Mouse (Mus musculus) cerebellum, adult 18-20 months (tissue): ENCODE measurements around the gene Gm20441.
"Not testable (repeated sequence)": the region's sequence is repeated elsewhere in the genome, so short reads cannot be mapped to it uniquely, and the experiment has no call there.

Source experiments
- DNase-seq, 2 experiments: peaks; one replicate each; pipeline ENCODE4 v3.0.0; 2021

Gene Gm20441

DNA sequence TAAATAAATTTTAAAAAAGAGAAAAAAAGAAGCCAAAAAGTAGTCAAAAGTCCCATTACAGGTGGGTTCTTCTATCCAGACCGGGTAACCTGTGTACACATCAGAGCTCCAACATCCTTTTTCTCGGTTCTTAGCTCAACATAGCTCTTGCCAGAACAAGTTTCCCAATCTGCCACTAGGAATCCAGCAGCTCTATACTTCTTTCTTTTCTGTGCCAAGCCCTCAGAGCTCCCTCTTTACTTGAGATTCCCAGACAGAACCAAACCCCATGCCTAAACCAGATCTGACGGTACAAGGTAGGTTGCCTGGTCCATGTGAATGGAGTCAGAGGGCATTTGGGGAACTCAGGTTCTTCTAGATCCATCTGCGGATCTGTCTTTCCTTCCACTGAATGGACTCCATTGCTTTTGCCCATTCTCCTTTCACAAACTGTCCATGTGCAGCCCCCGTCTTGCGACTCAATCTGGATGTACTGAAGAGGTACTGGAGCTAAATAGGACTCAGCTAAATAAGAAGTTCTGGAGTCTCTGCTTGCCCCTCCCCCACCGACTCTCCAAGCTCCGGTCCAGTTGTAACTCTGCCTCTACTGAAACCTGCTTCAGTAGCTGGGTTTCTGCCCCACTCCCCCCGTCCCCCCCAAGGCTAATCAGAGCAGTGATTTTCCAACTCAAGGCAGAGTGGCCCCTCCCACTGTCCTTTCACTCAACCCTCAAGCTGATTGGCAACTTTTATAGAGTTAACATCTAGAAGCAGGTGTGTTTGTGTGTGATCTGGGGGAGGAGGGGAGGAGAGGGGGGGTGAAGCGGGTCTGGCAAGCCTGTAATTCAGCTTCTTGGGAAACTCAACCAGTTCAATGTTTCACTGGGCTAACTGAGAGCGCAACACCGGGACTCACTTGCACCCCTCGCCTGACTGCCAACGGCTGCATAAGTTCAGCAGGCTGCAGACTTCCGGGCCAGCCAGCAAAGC, 1.3 kb downstream of the Gm20441 start:
- DNase-seq = no peak

DNA sequence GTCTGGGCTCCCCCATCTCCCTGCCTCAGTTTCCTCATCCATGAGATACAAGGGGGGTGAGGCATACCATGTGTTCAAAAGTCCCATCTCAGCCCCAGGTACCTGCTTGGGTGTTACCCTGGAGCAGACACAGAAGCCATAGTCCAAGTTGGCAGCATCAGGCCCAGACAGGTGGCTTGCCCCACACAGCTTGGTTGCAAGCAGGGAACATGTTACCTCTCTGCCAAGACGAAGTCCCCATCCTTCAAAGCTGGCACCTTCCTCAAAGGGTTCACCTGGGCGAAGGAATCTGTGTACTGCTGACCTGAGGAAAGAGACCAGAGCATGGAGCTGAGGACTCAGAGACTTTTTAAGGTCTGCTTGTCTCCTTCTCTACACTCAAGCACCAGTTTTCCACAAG, 2.9 kb downstream of the Gm20441 start:
- peak; percentile 35 to 39 for DNase-seq

DNA sequence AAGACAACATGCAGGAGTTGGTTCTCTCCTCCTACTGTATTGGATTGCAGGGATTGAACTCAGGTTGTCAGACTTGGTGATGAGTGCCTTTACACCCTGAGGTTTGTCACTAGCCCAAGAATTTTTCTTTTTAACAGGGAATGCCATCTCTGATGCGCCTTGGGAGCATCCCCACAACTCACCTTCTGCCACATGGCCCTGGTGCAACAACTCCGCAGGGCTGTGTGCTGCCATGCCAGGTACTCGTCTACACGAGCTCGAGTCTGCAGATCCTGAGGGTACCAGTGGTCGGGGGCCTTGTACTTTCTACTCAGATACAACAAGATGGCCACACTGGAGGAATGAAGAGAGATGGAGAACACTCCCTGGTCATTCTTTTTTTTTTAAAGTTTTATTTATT, 4.2 kb downstream of the Gm20441 start:
- DNase-seq = no peak

DNA sequence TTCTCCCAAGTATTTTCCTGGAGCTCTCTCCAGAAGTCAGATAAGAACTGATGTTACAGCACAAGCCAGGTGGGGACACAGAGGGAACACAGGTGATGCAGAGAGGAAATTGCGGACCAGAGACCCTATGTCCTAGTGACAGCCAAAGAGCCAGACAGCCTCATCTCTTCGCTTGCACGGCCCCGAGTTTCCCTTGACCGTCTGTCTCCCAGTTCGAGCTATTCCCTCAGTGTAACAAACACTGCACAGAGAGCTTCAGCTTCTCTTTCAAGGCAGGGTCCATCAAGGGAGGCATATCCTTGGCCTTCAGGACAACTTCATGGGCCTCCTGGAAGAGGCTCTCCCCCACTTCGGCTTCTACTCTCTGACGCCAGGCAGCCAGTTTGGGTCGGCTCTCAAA, 6.2 kb downstream of the Gm20441 start:
- no peak for DNase-seq

DNA sequence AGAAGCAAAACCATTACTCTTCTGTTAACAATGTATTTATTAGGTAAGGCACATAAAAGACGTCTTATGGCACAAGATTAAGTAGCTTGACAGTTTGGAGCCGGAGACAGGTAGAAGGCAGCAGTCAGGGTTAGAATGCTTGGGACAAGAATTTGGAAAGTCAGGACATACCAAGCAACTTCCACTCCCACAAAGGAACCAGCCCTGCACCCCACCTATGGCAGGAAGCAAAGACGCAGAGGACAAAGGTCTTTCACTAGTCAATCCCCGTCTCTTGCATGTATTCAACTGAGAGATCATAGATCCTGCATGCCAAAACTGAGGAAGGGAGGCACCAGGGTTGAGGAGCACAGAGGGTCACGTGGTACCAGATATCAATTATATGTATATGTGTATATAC, 6.7 kb downstream of the Gm20441 start:
- DNase-seq = no peak

DNA sequence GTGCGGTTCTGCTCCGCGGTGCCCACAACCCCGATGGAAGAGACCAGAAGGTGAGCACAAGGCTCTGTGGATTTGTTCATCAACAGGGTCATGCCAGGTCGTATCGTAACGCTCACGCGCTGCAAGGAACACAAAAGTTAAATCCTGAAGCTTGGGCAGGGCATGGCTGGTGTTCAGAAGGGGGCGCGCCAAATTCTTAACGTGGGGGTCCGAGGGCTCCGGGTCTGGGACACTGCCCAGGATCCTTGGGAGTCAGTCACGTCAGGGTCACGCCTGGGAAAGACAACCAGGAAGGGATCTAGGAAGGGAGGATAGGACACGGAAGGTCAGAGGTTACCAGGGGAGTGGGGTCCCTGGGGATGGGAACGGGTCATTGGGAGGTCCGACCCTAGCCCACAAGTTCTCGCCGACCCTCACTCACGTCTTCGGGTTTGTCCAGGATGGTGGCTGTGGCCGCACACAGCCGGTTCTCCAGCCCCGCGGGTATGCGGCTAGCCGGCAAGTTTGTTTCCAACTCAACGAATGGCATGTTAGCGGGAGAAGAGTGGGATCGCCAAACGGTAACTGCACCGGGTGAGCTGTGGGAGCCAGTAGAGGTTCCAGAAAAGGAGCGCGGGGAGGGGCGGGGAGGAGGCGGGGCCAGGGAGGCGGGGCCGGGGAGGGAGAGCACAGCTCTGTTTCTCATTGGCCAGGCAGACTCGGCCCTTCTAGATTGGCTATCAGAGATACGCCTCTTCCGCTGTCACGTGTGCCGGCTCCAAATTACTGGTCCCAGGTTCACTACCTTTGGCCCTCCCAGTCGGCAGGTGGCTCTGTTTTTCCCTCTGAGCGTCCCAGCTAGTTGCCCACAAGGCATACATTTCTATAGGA, 7.7 kb downstream of the Gm20441 start, which contains the start of gene Ddt:
Ddt (minus strand) TSS at position 620 of the 870 bp plus-strand sequence.
- DNase-seq = peak; percentile 87 to 95

DNA sequence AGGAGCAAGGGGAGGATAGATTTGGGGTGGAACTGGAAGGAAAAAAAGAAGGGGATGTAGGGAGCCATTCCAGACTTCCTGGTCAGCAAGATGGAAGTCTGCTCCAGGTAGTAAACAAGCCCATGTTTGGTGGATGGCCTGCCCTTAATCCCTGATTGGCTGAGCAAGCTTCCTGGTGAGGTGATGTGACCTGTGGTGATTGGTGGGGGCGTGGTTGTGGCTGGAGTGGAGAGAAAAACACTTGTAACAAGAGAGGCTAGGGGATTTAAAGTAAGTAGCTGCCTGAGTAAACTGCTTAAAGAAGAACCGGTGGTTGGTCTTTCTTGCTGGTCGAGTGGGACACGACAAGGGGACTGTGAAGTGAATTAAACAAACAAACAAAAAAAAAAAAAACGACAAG, 13.0 kb downstream of the Gm20441 start:
- not testable (repeated sequence) for DNase-seq

DNA sequence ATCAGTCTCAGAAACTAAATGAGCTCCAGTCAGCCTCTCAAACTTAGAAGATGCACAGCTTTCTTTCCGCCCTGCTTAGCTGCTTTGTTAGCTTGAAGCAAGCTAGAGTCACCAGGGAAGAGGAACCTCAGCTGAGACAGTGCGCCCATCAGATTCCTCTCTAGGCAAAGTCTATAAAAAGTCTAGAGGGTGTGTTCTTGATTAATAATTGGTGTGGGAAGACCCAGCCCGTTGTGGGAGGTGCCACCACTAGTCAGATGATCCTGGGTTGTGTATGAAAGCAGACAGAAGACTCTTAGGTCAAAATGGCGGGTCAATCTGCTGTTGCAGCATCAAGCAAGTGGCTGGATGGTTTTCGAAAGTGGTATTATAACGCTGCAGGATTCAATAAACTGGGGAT, 13.9 kb downstream of the Gm20441 start:
- no peak for DNase-seq

DNA sequence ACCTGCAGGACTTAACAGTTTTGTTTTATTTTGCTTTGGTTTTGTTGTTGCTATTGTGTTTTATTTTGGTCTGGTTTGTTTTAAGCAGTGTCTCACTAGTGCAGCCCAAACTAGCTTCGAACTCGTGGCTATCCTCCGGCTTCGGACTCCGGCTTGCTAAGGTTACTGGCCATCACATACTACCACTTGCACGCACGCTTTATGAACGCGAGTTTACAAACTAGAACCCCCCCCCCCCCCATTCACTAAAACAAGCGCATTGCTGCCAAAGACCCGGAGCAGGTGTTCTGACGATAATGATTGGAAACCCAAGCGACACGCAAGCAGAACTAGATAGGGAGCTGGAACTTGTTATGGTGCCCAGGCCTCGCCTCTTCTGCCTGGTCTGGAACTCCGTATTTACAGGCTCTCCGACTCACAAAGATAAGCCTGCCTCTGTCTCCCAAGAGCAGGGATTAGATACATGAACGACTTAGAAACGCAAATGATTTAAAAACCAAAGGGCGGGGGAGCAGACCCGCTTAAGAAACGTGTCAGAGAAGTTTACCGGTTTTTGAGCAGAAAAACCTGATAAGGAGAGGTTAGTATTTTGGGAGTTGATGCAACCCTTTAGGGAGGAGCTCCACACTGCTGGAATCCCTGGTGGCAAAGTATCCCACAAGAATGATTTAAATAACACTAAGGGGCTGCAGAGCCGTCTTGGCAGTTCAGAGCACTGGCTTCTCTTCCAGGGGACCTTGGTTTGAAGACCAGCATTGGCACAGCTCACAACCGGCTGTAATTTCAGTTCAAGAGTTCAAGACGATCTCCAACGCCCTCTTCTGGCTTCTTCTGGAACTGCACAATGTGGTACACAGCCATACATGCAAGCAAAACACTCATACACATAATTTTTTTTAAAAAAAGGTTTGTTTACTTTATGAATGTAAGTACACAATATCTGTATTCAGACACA, 16.0 kb downstream of the Gm20441 start:
- peak; percentile 70 to 72 for DNase-seq

DNA sequence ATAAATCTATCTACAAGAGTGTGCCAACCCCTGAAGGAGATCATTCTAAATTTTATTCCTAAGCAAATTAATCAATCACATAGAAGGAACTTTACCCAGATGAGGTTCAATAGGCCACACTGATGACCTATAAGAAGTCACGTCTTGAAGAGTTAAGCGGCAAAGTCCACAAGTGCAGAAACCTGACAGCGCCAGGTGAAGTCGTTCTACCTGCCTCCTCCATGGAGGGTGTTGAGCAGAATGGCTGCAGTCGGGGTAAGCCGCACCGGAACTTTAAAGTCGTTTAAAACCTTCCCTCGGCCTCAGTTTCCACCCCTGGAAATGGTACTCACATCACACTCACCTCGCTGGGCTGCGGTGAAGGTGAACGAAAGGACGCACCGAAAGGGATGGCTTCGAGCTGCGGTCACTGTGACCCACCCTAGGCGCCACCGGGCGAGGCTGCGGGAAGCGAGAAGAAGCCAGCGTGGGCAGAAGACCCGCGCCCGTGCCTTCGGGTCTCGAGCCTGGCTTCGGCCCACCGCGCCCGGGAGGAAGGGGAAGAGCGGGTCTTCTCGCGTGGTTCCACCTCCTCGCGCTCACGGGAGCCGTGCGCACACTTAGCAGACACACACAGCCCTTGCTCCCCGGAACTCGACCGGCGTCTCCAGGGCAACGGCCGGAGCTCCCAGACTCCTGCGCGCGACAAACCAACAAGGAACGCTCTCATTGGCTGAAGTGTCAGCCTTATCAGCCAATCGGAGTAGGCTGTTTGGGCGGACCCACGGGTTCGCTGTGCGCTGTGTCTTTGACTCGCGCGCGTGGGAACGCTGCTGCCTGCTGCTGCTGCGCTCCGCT, 16.9 kb downstream of the Gm20441 start, which contains the start of gene Cabin1:
Cabin1 (minus strand) TSS at position 660 of the 837 bp plus-strand sequence.
- peak; percentile 96 to 98 for DNase-seq

DNA sequence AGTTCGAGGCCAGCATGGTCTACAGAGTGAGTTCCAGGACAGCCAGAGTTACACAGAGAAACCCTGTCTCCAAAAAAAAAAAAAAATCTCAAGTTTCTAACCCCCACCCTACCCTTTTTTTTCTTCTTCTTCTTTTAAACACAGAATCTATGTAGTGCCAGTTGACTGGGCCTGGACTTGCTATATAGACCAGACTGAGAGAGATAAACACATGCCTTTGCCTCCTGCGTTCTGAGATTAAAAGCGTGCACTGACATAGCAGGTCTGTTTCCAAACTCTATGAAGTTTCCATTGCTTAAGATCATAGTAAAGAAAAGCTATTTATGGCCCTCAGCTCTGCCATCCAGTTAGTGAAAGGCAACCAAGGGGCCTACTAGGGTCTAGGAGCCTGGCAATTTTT, 18.3 kb downstream of the Gm20441 start:
- no peak for DNase-seq

DNA sequence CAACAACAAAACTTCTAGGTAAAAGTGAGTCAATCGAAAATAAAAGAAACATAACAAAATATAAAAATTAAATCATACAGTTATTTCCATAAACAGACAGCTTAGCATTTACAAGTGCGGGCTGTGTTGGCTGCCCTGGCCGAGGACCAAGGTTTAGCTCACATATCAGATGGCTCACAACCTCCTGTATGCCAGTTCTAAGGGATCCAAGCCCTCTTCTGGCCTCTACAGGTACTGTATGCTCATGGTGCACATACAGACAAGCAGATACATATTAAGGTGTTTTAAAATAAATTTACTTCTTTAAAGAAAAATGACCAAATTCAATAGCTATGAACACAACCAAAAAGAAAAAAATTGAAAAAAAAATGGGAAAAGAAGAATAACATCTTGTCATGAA, 20.4 kb downstream of the Gm20441 start:
- DNase-seq = no peak

DNA sequence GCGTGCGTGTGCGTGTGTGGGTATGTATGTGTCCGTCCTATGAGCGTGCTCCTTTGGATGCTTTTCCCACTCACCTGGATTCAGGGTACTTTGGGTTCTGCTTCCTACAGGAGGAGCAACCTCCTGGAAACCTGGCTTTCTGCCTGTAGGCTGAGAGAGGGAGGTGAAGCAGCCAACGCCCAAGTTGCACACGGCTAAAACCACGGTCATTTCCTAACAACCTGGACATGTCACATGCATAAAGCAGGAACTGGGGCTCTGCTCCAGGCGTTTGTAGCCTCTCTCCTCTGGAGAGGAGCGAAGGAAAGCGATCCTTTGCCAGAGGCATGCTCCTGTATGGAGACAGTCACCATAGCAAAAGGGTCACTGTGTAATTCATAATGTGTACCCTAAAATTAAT, 24.0 kb downstream of the Gm20441 start:
- DNase-seq = no peak

DNA sequence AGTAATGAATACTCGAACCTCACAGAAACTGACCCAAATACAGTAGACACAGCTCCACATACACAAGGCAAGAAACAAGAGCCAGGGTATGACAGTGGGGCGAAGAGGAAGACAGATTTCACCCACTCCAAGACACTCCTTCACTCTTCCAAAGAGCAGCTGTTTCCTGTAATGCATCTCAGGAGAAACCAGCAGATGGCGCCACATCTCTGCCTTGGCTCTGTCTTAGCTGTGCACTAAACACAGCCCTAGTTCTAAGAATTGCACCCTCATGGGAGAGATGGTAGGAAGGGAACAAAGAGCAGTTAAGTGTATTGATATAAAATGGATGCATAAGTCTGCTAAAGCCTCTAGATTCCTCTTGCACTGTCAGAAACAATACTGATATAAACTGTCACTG, 36.7 kb downstream of the Gm20441 start:
- peak; percentile 86 to 91 for DNase-seq

DNA sequence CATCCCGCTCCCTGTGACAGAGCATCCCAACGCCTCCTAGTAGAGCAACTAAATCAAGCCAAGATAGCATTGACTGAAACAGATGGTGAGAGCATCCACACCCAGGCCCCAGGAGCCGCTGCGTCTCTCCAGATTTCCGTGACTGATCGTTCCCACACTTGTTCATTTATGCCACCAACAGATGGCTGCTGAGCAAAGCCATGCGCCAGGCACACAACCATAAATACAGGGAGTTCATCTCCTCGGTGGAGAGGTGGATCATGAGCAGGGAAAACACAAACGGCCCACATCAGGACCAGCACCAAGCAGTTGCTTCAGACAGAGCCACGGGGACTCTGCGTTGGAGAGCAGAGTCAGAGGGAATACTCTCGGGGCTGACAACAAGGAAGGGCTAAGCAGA, 37.4 kb downstream of the Gm20441 start:
- peak; percentile 67 to 68 for DNase-seq

DNA sequence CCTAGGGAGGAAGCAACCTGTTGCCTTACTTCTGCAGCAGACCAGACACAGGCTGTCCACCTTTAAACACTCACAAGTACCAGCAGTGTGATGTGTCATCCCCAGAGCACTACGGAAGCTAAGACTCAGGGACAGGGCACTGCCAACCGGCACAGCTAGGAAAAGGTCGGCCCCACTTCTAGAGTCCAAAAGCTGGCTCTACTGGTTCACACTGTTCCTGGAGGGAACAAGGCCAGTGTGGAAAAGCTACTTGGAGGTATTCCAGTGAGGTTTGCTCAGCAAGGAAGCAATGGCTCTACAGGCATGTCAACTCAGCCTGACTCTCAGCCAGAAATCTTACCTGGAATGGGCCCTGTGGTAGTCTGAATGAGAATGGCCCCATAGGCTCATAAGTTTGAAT, 39.9 kb downstream of the Gm20441 start:
- DNase-seq = peak; percentile 30

DNA sequence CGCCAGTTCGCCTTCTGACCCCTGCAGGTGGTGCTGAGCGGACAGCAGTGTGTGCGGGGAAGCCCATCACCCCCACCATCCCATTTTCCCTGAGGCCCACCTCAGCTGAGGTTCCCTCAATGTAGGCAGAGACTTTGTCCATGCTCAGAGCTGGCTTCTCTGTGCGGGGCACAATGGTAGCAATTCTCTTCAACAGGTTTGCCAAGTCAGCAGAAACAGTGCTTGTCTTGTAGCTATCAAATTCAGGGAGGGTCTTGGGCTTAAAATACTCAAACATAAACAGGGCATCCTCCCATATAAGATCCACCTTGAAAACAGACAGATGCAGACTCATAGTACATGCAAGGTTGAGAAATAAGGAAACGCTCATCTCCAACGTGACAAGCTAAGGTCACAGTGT, 55.3 kb downstream of the Gm20441 start:
- no peak for DNase-seq
